Mouse (Mus musculus) heart, postnatal 0 days (tissue): Measurements from ENCODE around the gene Slc5a3. TPM values are rescaled to one million over a fixed set of nuclear protein-coding genes. Genes with fewer than 3 reads are reported as not detected.
A peak's percentile ranks its signal among the peaks of the same experiment; 100 is the strongest.

Experiments used
- ATAC-seq: fragments of 200-750 bp; cut with Nextera tagmentation; 2 replicates; pipeline ENCODE4 v1.8.0; 2017; ENCODE audit warnings: low read depth, moderate number of reproducible peaks, moderate library complexity; ENCODE audit not compliant: insufficient read depth
- DNase-seq: peaks from one replicate; pipeline ENCODE4 v3.0.0-alpha.2; 2016; ENCODE audit warnings: low spot score
- H3K27ac ChIP-seq: fragments of 300-500 bp; sonication (generic); 2 replicates; pipeline ENCODE4 v1.5.1; 2014; ENCODE audit warnings: low read depth, mild to moderate bottlenecking
- H3K27me3 ChIP-seq: fragments of 300-500 bp; sonication (generic); 2 replicates; pipeline ENCODE4 v1.6.1; 2014; ENCODE audit warnings: low read length, mixed read lengths; ENCODE audit not compliant: control insufficient read depth, insufficient read depth
- H3K36me3 ChIP-seq: fragments of 300-500 bp; sonication (generic); replicated peaks from 2 replicates; pipeline ENCODE4 v1.6.1; 2014; ENCODE audit warnings: low read length, mixed read lengths; ENCODE audit not compliant: control insufficient read depth, insufficient read depth
- H3K4me1 ChIP-seq: fragments of 300-500 bp; sonication (generic); 2 replicates; pipeline ENCODE4 v1.6.1; 2014; ENCODE audit warnings: antibody characterized with exemption; ENCODE audit not compliant: control insufficient read depth, insufficient read depth
- H3K4me2 ChIP-seq: fragments of 300-500 bp; sonication (generic); 2 replicates; pipeline ENCODE4 v1.6.1; 2014; ENCODE audit warnings: low read depth, mild to moderate bottlenecking, low read length, moderate library complexity
- H3K4me3 ChIP-seq: fragments of 300-500 bp; sonication (generic); 2 replicates; pipeline ENCODE4 v1.5.1; 2014; ENCODE audit warnings: low read depth, low read length
- H3K9ac ChIP-seq: fragments of 300-500 bp; sonication (generic); replicated peaks from 2 replicates; pipeline ENCODE4 v1.6.1; 2014; ENCODE audit warnings: low read depth, low read length, mixed read lengths
- H3K9me3 ChIP-seq: fragments of 300-500 bp; sonication (generic); replicated peaks from 2 replicates; pipeline ENCODE4 v1.6.1; 2016; ENCODE audit warnings: low read length; ENCODE audit not compliant: control insufficient read depth
- CTCF ChIP-seq: IDR thresholded peaks from 2 replicates; pipeline ENCODE4 v1.5.1; 2016; ENCODE audit warnings: antibody characterized with exemption, control low read depth, low read depth
- EP300 ChIP-seq: IDR thresholded peaks from 2 replicates; pipeline ENCODE4 v1.6.1; 2016; ENCODE audit warnings: antibody characterized with exemption, low read depth
- WGBS: fragments of 180-500 bp; shearing (Covaris S2); extraction: QIAGEN DNeasy Blood & Tissue Kit; methylation state at CpG from one replicate; pipeline ENCODE4 v1.1.7; 2014; 5-methylcytosine and 5-hydroxymethylcytosine counted together
- polyA plus RNA-seq: library from polyadenylated mRNA; unstranded; fragments of >200 nt; fragmentation: Nextera tagmentation; extraction: Ambion mirVana; gene quantifications from 2 replicates; pipeline ENCODE4 v1.2.1, GENCODE M21; 2015
- total RNA-seq: library from RNA; depleted of rRNA; stranded (reverse); fragments of >200 nt; gene quantifications from 2 replicates; pipeline ENCODE4 v1.2.3, GENCODE M21; 2014; ENCODE audit warnings: low replicate concordance

The Slc5a3 gene
- total and polyA plus RNA-seq, 2 experiments from 2014 or later, result 1.5 to 13.9 TPM

GRCm38 (mm10) chr16:92039421-92039820 is 18.7 kb upstream of the Slc5a3 start:
- H3K27me3 ChIP-seq, result 0 out of 2 replicates have a peak, but pooled peaks cover 3% of the 10 kb centered on the region
- DNase-seq, result no peak
- H3K27ac ChIP-seq, result no peak overlapping the region

GRCm38 (mm10) chr16:92039966-92040365 is 18.2 kb upstream of the Slc5a3 start:
- no peak overlapping the region for H3K4me3 ChIP-seq
- no peak overlapping the region for H3K4me2 ChIP-seq
- no peak overlapping the region for H3K9ac ChIP-seq
- H3K9me3 ChIP-seq, result 0 out of 2 replicates have a peak, but pooled peaks cover 3% of the 10 kb centered on the region
- WGBS, result 96% methylated on average over 11 of the region's 11 CpGs
- 0 out of 2 replicates have a peak, but pooled peaks cover 3% of the 10 kb centered on the region for H3K27me3 ChIP-seq
- ATAC-seq (no peak), DNase-seq (no peak)
- TF ChIP-seq CTCF, result no peak
- no peak for TF ChIP-seq EP300
- H3K27ac ChIP-seq, result no peak overlapping the region
- no peaks in the 10 kb centered on the region for H3K4me1 ChIP-seq
- no peaks in the 10 kb centered on the region for H3K36me3 ChIP-seq

More at GRCm38 (mm10) chr16:92039421-92039820, 18.7 kb upstream of the Slc5a3 start:
- TF ChIP-seq EP300 (no peak), CTCF (no peak)
- Histone ChIP-seq H3K4me1 (no peaks in the 10 kb centered on the region), H3K9ac (no peak overlapping the region), H3K36me3 (no peaks in the 10 kb centered on the region), H3K4me3 (no peak overlapping the region), H3K4me2 (no peak overlapping the region), H3K9me3 (no peaks in the 10 kb centered on the region)
- WGBS, result 66% methylated on average over 7 of the region's 7 CpGs
- peak; percentile 51; the same call in 1 of the 2 replicates for ATAC-seq

- Histone ChIP-seq H3K4me3 (no peak overlapping the region), H3K9ac (no peak overlapping the region), H3K9me3 (peaks cover 9% of the 10 kb centered on the region), H3K27me3 (no peaks in the 10 kb centered on the region), H3K27ac (no peak overlapping the region), H3K4me2 (no peak overlapping the region), H3K4me1 (peaks cover 7% of the 10 kb centered on the region), H3K36me3 (no peaks in the 10 kb centered on the region)
- DNase-seq (no peak), ATAC-seq (no peak)
- TF ChIP-seq CTCF, result no peak
- TF ChIP-seq EP300, result no peak
- WGBS, result 81% methylated on average over 7 of the region's 7 CpGs
These were observed 6.3 kb upstream of the Slc5a3 start for GRCm38 (mm10) chr16:92051777-92052310.

GRCm38 (mm10) chr16:92052569-92052968 is 5.6 kb upstream of the Slc5a3 start:
- TF ChIP-seq EP300 (no peak), CTCF (no peak)
- H3K9me3 ChIP-seq, result peaks cover 9% of the 10 kb centered on the region
- no peaks in the 10 kb centered on the region for H3K27me3 ChIP-seq
- no peak overlapping the region for H3K4me3 ChIP-seq
- H3K4me1 ChIP-seq, result peaks cover 7% of the 10 kb centered on the region
- DNase-seq (no peak), ATAC-seq (no peak)
- H3K27ac ChIP-seq, result no peak overlapping the region
- no peak overlapping the region for H3K4me2 ChIP-seq
- no peaks in the 10 kb centered on the region for H3K36me3 ChIP-seq
- WGBS, result 78% methylated on average over 10 of the region's 10 CpGs
- no peak overlapping the region for H3K9ac ChIP-seq

GRCm38 (mm10) chr16:92056711-92057110 is 1.4 kb upstream of the Slc5a3 start:
- peaks cover 12% of the 10 kb centered on the region; the same call in 1 of the 2 replicates for H3K4me1 ChIP-seq
- DNase-seq, result no peak
- 15% methylated on average over 2 of the region's 2 CpGs for WGBS
- no peak for TF ChIP-seq EP300
- no peak for TF ChIP-seq CTCF
- peaks cover 9% of the 10 kb centered on the region for H3K9me3 ChIP-seq
- no peak overlapping the region for H3K27ac ChIP-seq
- H3K4me3 ChIP-seq, result no peak overlapping the region
- H3K4me2 ChIP-seq, result no peak overlapping the region
- ATAC-seq, result no peak
- no peaks in the 10 kb centered on the region for H3K36me3 ChIP-seq
- H3K27me3 ChIP-seq, result no peaks in the 10 kb centered on the region
- H3K9ac ChIP-seq, result no peak overlapping the region

- Histone ChIP-seq H3K27ac (peak overlapping the region; percentile 80), H3K27me3 (no peaks in the 10 kb centered on the region), H3K36me3 (peaks cover 6% of the 10 kb centered on the region; the same call in 1 of the 2 replicates), H3K9ac (peak overlapping the region; percentile 84), H3K4me1 (peaks cover 12% of the 10 kb centered on the region; the same call in 1 of the 2 replicates), H3K4me3 (peak overlapping the region; percentile 96), H3K9me3 (peaks cover 9% of the 10 kb centered on the region), H3K4me2 (peak overlapping the region; percentile 99)
- no peak for TF ChIP-seq CTCF
- WGBS, result 5% methylated on average over 11 of the region's 11 CpGs
- DNase-seq (no peak), ATAC-seq (no peak)
These were observed 668 bp upstream of the Slc5a3 start for GRCm38 (mm10) chr16:92057456-92057851.
